Mouse (Mus musculus): ENCODE measurements at regions not wholly inside any gene's neighbourhood (a gene's known extent, or its start where the extent isn't known, plus 50 kb on each side); places are given as distances from the start of the nearest gene placed in this dataset.

- no peak for DNase-seq (ENCODE audit: low spot score in 2 of 2)
Measured at GRCm38 (mm10) chr4:137216908-137217497, 60.3 kb upstream of the Wnt4 start.

GRCm38 (mm10) chr4:137214573-137214972, 62.7 kb upstream of the Wnt4 start:
- no peak for DNase-seq (ENCODE audit: low spot score in 2 of 2)

GRCm38 (mm10) chr4:137212846-137213245, 64.4 kb upstream of the Wnt4 start:
- no peak for DNase-seq (ENCODE audit: low spot score in 2 of 2)

GRCm38 (mm10) chr4:137212106-137212505, 65.2 kb upstream of the Wnt4 start:
- no peak for DNase-seq (ENCODE audit: low spot score in 2 of 2)

- DNase-seq (ENCODE audit: low spot score in 2 of 2), result no peak
Measured at GRCm38 (mm10) chr4:137211288-137211687, 66.0 kb upstream of the Wnt4 start.

GRCm38 (mm10) chr4:137210525-137210924, 66.8 kb upstream of the Wnt4 start:
- DNase-seq (ENCODE audit: low spot score in 2 of 2), result no peak

GRCm38 (mm10) chr4:137200968-137201367, 76.3 kb upstream of the Wnt4 start:
- no peak for DNase-seq (ENCODE audit: low spot score in 2 of 2)

- no peak for DNase-seq (ENCODE audit: low spot score in 2 of 2)
Measured at GRCm38 (mm10) chr4:137200426-137200825, 76.9 kb upstream of the Wnt4 start.

- DNase-seq (ENCODE audit: low spot score in 2 of 2), result no peak
Measured at GRCm38 (mm10) chr4:137196491-137196974, 80.8 kb upstream of the Wnt4 start.

- no peak for DNase-seq (ENCODE audit: low spot score in 2 of 2)
Measured at GRCm38 (mm10) chr4:137194106-137194505, 83.2 kb upstream of the Wnt4 start.

- no peak for DNase-seq (ENCODE audit: low spot score in 2 of 2)
Measured at GRCm38 (mm10) chr4:137190625-137191024, 86.7 kb upstream of the Wnt4 start.

- DNase-seq (ENCODE audit: low spot score in 2 of 2), result no peak
Measured at GRCm38 (mm10) chr4:137189801-137190200, 87.5 kb upstream of the Wnt4 start.

- no peak for DNase-seq (ENCODE audit: low spot score in 2 of 2)
Measured at GRCm38 (mm10) chr4:137189058-137189457, 88.2 kb upstream of the Wnt4 start.

- DNase-seq (ENCODE audit: low spot score in 2 of 2), result no peak
Measured at GRCm38 (mm10) chr4:137187592-137187991, 89.7 kb upstream of the Wnt4 start.

GRCm38 (mm10) chr4:137187051-137187450, 90.2 kb upstream of the Wnt4 start:
- DNase-seq (ENCODE audit: low spot score in 2 of 2), result no peak

- no peak for DNase-seq (ENCODE audit: low spot score in 2 of 2)
Measured at GRCm38 (mm10) chr4:137185001-137185400, 92.3 kb upstream of the Wnt4 start.

- no peak for DNase-seq (ENCODE audit: low spot score in 2 of 2)
Measured at GRCm38 (mm10) chr4:137183181-137183850, 94.0 kb upstream of the Wnt4 start.

- no peak for DNase-seq (ENCODE audit: low spot score in 2 of 2)
Measured at GRCm38 (mm10) chr4:137182547-137182946, 94.7 kb upstream of the Wnt4 start.

GRCm38 (mm10) chr4:137181252-137181651, 96.0 kb upstream of the Wnt4 start:
- DNase-seq (ENCODE audit: low spot score in 2 of 2), result no peak

- no peak for DNase-seq (ENCODE audit: low spot score in 2 of 2)
Measured at GRCm38 (mm10) chr4:137180083-137180482, 97.2 kb upstream of the Wnt4 start.

- peak; percentile 9 to 14 for DNase-seq (ENCODE audit: low spot score in 2 of 2)
Measured at GRCm38 (mm10) chr4:137178833-137179232, 98.5 kb upstream of the Wnt4 start.

GRCm38 (mm10) chr4:137164933-137165332, 112.4 kb upstream of the Wnt4 start:
- DNase-seq (ENCODE audit: low spot score in 2 of 2), result no peak

GRCm38 (mm10) chr4:137164429-137164828, 112.9 kb upstream of the Wnt4 start:
- peak; percentile 79 to 80 for DNase-seq (ENCODE audit: low spot score in 2 of 2)

GRCm38 (mm10) chr4:137163962-137164361, 113.3 kb upstream of the Wnt4 start:
- no peak for DNase-seq (ENCODE audit: low spot score in 2 of 2)

Measured in frontal cortex, postnatal 25 days (tissue).